Mouse (Mus musculus): ENCODE measurements around the gene Ankar. TPM values are rescaled to one million over a fixed set of nuclear protein-coding genes. Genes with fewer than 3 reads are reported as not detected.

Gene Ankar
- total RNA-seq, 2 experiments from 2014 or later = not detected

DNA sequence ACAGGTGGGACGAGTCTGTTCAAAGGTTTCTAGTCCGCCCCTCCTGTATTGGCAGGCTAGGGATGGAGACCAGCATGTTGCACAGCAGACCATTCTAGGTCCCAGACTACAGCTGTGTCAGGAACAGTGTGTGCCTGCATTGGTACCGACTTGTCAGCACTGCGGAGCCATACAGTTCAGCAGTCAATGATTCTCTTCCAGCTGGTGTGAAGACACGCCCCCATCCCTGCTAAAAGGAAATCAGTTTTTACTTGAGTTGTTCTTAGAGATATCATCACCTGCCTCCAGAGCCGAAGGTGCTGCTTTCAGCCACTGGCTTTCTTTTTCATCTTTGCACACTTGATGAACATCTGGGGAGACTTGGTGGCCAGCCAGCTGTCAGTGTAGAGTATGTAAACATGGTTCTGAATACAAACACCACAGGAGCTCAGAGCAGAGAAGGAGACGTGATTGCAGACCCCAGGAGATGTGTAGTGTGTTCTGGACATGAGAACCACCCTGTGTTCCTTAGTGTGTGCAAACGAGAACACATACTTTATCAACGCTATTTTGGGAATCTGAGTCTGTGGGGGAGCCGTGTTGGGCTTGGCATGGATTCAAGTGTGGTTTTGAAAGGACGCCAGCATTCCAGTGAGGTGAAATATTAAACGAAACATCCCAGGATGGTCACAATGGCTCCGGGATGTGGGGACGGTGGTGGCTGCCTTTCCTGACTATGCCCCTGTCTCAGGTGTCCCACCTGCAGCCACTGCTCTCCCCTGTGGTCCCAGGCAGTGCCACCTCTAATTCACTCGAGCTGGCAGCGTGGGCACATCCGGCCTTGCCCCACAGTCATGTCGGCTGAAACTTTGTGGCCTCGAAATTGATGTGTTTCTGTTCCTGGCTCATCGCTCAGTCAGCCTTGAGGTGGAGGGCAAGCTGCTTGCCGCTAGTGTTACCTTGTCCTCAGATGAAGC is 101.0 kb downstream of the Ankar start:
- intact Hi-C loops (cut with DNase I) = no loop called here
- DNase-seq (ENCODE audit: low spot score in 2 of 2) = no peak

DNA sequence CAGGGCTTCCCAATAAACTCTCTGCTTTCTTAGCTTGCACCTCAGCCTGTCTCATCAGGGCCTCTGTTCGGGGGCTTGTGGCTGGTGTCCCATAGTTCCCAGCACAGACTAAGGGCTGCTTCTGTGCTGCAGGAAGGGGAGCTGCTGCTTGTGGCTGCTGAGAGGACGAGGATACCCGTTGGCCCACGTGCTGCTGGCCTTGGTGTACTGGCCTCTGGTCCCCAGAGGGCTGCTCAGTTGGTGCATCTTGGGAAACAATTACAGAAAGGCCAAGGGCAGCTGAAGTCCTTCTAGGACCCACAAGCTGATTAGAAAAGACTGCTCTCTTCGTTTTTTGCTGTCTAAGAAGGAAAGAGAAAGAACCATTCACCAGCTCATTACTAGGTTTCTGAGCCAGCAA is 104.1 kb downstream of the Ankar start:
- intact Hi-C loops (cut with DNase I) = no loop called here
- DNase-seq (ENCODE audit: low spot score in 2 of 2) = no peak

- intact Hi-C loops (cut with DNase I) = no loop called here
- no peak for DNase-seq (ENCODE audit: low spot score in 2 of 2)
Observed at GRCm38 (mm10) chr1:72595686-72596085, 104.7 kb downstream of the Ankar start.

DNA sequence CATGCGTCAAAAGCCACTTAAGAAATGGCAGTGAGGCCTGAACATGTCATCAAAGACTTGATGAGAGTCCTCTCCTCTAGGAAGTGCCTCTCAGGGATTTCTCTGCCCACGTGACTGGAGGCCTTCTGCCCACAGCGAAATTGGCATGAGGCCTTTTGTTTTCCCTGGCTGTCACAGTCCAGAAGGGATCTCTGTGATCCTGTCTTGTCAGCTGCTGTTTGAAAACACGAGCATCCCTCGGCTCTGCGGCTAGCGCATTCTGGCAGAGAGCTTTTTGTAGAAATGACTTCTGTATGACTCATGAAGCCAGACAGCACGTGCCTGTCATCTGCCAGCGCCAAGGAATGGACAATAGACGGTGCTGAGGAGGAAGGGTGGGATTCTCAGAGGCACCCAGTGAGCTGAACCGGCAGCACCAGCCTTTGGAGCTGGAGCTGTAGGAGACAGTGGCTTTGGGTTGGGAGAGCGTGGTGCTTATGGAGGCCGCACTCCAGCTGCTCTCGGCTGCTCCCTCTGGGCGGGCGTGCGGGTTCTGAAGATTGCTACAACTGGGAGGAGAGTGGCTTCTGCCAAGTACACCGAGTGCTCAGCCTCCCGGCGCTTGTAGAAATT is 106.9 kb downstream of the Ankar start:
- DNase-seq (ENCODE audit: low spot score in 2 of 2) = peak; percentile 77 to 92
- intact Hi-C loops (cut with DNase I) = no loop called here

Other genes with a start within 250 kb of the Ankar start
- 10 to 100 TPM; 24.4 to 25.9 TPM for gene March4, start 163.6 kb downstream of the Ankar start, total RNA-seq (2021)
- 10 to 100 TPM; 58.3 to 61.5 TPM for gene Smarcal1, start 117.3 kb downstream of the Ankar start, total RNA-seq (2021)
- gene Rpl37a, start 10.7 kb upstream of the Ankar start, total RNA-seq (2021) = 100 to 1,000 TPM; 500 to 511 TPM
- gene Igfbp2, start 123.9 kb upstream of the Ankar start, total RNA-seq (2021) = 10 to 100 TPM; 82.3 to 88.2 TPM
- gene Igfbp5, start 174.3 kb upstream of the Ankar start, total RNA-seq (2021) = 10 to 100 TPM; 45.6 to 55.1 TPM